Comparison of ENCODE assay signal across 8 mouse cellular contexts in the genomic region with DNA sequence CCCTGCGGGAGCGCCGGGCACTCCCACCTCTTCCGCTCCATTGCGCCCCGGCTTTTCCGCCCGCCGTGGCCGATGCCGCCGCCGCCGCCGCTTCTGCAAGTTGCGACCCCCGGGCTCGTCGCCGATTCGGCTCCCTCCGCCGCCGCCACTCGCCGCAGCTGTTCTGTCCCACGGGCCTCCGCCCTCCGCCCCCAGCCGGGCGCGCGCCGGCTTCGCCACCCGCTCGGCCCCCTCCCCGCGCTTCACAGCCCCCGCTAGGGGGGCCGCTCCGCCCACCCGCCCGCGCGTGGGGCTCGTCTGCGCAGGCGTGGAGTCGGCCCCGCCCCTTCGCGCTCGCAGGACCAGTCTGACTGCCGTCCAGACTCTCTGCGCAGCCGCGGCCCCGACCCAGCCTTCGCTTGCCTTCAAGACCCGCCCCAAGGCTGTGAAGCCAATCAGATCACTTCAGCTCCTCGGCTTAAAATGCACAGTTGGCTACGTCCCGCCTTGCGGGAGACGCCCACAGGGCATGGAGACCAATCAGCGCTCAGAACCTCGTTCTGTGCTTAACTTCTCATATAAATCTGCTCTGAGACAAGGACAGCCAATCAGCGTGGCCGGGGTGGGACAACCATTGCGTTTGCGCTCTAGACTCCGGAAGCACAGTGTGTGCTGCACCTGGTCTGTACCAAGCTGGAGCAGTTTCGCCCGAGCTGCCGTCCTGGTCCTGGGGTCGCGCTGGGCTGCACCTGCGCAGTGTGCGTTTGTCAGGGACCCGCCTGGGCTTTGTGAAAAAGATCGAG. TPM values are rescaled to one million over a fixed set of nuclear protein-coding genes. Genes with fewer than 3 reads are reported as not detected.
DNase-seq lines count a peak whose midpoint lies in the region; ATAC-seq and TF ChIP-seq lines count a peak whose summit lies in the region.

A gene (minus strand): TSS at position 360 of the 782 bp plus-strand sequence.

- H3K9ac ChIP-seq in MEL (ENCODE audit: control insufficient read depth, low read depth, low read length, poor library complexity, severe bottlenecking), result peak within 1 kb of the TSS; percentile 98
- peak within 1 kb of the TSS; percentile 97 for H3K9ac ChIP-seq in forebrain, postnatal 0 days
- H3K9ac ChIP-seq in lung, embryonic 15.5 days, result peak within 1 kb of the TSS; percentile 100

- peak within 1 kb of the TSS; percentile 74 to 76 for H3K4me3 ChIP-seq in MEL (ENCODE audit: control insufficient read depth in 1 of 2, insufficient read depth in 1 of 2, low read depth in 2 of 2, low read length in 2 of 2)
- H3K4me3 ChIP-seq in cerebellum, adult 2 months (replicated peaks; ENCODE audit: insufficient read depth, low read depth, low read length), result peak within 1 kb of the TSS; percentile 59
- peak within 1 kb of the TSS; percentile 80 for H3K4me3 ChIP-seq in forebrain, postnatal 0 days (ENCODE audit: low read depth, low read length)
- peak within 1 kb of the TSS; percentile 85 for H3K4me3 ChIP-seq in lung, embryonic 15.5 days

- TF ChIP-seq CTCF in MEL (IDR thresholded peaks at IDR 0.05 in 2 of 3, conservative IDR thresholded peaks at IDR 0.05 in 1 of 3; ENCODE audit: control insufficient read depth in 1 of 3, insufficient read depth in 1 of 3, low read depth in 2 of 3, low read length in 3 of 3, poor library complexity in 1 of 3, severe bottlenecking in 1 of 3), result no peak
- no peak for TF ChIP-seq CTCF in cerebellum, adult 2 months (IDR thresholded peaks at IDR 0.05; ENCODE audit: borderline replicate concordance, insufficient read depth, low read depth, low read length)
- TF ChIP-seq CTCF in forebrain, postnatal 0 days (IDR thresholded peaks at IDR 0.05; ENCODE audit: low read depth), result no peak

- no peaks in the 10 kb centered on the region for H3K27me3 ChIP-seq in MEL (ENCODE audit: control insufficient read depth in 1 of 2, insufficient read depth in 2 of 2, low read length in 2 of 2)
- no peaks in the 10 kb centered on the region for H3K27me3 ChIP-seq in cerebellum, adult 2 months (ENCODE audit: control insufficient read depth, insufficient read depth, low read length)
- no peaks in the 10 kb centered on the region for H3K27me3 ChIP-seq in forebrain, postnatal 0 days (ENCODE audit: insufficient read depth, low read length)
- no peaks in the 10 kb centered on the region for H3K27me3 ChIP-seq in lung, embryonic 15.5 days

- H3K4me1 ChIP-seq in MEL (ENCODE audit: control insufficient read depth in 1 of 2, insufficient read depth in 2 of 2, low read length in 2 of 2), result peaks cover 0 to 26% of the 10 kb centered on the region in 2 experiments; a peak in 3 of 4 replicates
- H3K4me1 ChIP-seq in cerebellum, adult 2 months (ENCODE audit: control insufficient read depth, insufficient read depth, low read length), result peaks cover 16% of the 10 kb centered on the region
- peaks cover 18% of the 10 kb centered on the region for H3K4me1 ChIP-seq in forebrain, postnatal 0 days (ENCODE audit: insufficient read depth)
- H3K4me1 ChIP-seq in lung, embryonic 15.5 days, result peaks cover 29% of the 10 kb centered on the region

- peak; percentile 100 for DNase-seq in MEL (ENCODE audit: low read depth, low spot score)
- DNase-seq in cerebellum, adult 2 months, result peak; percentile 99 to 100
- peak; percentile 100 for DNase-seq in forebrain, postnatal 0 days
- DNase-seq in heart, postnatal 4 days, result peak; percentile 99
- DNase-seq in layer of hippocampus, adult 8-10 months (ENCODE audit: low spot score in 2 of 2), result peak; percentile 99 to 100
- DNase-seq in ovary, adult 18-20 months (ENCODE audit: low spot score), result peak; percentile 100
- DNase-seq in thymus, postnatal 0 days (ENCODE audit: low spot score), result peak; percentile 100

- peak; percentile 96 for ATAC-seq in forebrain, postnatal 0 days
- peak; percentile 97 for ATAC-seq in lung, embryonic 15.5 days (ENCODE audit: borderline replicate concordance, extremely low read depth, low FRiP score, low TSS enrichment)

- peaks cover 35% of the 10 kb centered on the region for H3K79me2 ChIP-seq in MEL (ENCODE audit: control insufficient read depth, insufficient read depth, low read length, poor library complexity)

- WGBS in cerebellum, adult 2 months, result under 1% methylated on average over 80 of the region's 82 CpGs
- under 1% methylated on average over 53 of the region's 82 CpGs for WGBS in forebrain, postnatal 0 days
- WGBS in lung, embryonic 15.5 days, result under 1% methylated on average over 58 of the region's 82 CpGs

- TF ChIP-seq RAD21 in MEL (IDR thresholded peaks at IDR 0.05; ENCODE audit: low read depth, low read length), result no peak

- TF ChIP-seq POLR2A in MEL (IDR thresholded peaks at IDR 0.05; ENCODE audit: control insufficient read depth in 1 of 2, insufficient read depth in 1 of 2, low read depth in 1 of 2, low read length in 2 of 2, poor library complexity in 1 of 2), result peak; percentile 93 to 98
- TF ChIP-seq POLR2A in cerebellum, adult 2 months (IDR thresholded peaks at IDR 0.05; ENCODE audit: borderline replicate concordance, insufficient read depth, low read length), result peak; percentile 98

- peak within 1 kb of the TSS; percentile 93 for H3K27ac ChIP-seq in MEL (ENCODE audit: control insufficient read depth, low read depth, low read length)
- peak within 1 kb of the TSS; percentile 88 for H3K27ac ChIP-seq in cerebellum, adult 2 months (ENCODE audit: insufficient read depth, low read length)
- H3K27ac ChIP-seq in forebrain, postnatal 0 days (ENCODE audit: low read depth, low read length), result peak within 1 kb of the TSS; percentile 100
- peak within 1 kb of the TSS; percentile 100 for H3K27ac ChIP-seq in lung, embryonic 15.5 days

- H3K4me2 ChIP-seq in forebrain, postnatal 0 days (ENCODE audit: low read depth), result peak within 1 kb of the TSS; percentile 85
- peak within 1 kb of the TSS; percentile 92 for H3K4me2 ChIP-seq in lung, embryonic 15.5 days

- no peaks in the 10 kb centered on the region for H3K9me3 ChIP-seq in MEL (replicated peaks; ENCODE audit: insufficient read depth, low read length)
- H3K9me3 ChIP-seq in forebrain, postnatal 0 days (ENCODE audit: low read length), result no peaks in the 10 kb centered on the region
- H3K9me3 ChIP-seq in lung, embryonic 15.5 days, result no peaks in the 10 kb centered on the region

- peaks cover 12 to 21% of the 10 kb centered on the region in 2 experiments for H3K36me3 ChIP-seq in MEL (ENCODE audit: control insufficient read depth in 1 of 2, insufficient read depth in 2 of 2, low read length in 2 of 2)
- peaks cover 36% of the 10 kb centered on the region for H3K36me3 ChIP-seq in forebrain, postnatal 0 days (ENCODE audit: insufficient read depth)
- H3K36me3 ChIP-seq in lung, embryonic 15.5 days, result peaks cover 52% of the 10 kb centered on the region

- no peak for TF ChIP-seq EP300 in MEL (IDR thresholded peaks at IDR 0.05; ENCODE audit: low read depth in 1 of 2, low read length in 2 of 2)

TF ChIP-seq in MEL, 35 proteins besides CTCF, POLR2A, EP300 and RAD21 (continues in another document):
- TF ChIP-seq MYC (IDR thresholded peaks at IDR 0.05; ENCODE audit: low read depth, low read length) (no peak; the same call in 1 of the 2 replicates), NRF1 (IDR thresholded peaks at IDR 0.05; ENCODE audit: insufficient read depth, low read depth, low read length, poor library complexity, severe bottlenecking) (peak; percentile 83), TCF12 (IDR thresholded peaks at IDR 0.05; ENCODE audit: low read depth, low read length) (peak; percentile 53), JUND (IDR thresholded peaks at IDR 0.05; ENCODE audit: low read depth, low read length) (no peak), USF2 (IDR thresholded peaks at IDR 0.05; ENCODE audit: borderline replicate concordance in 1 of 2, insufficient read depth in 1 of 2, low read depth in 1 of 2, low read length in 2 of 2) (no peak), ELF1 (IDR thresholded peaks at IDR 0.05; ENCODE audit: low read depth, low read length) (peak; percentile 96), SMC3 (IDR thresholded peaks at IDR 0.05; ENCODE audit: low read depth, low read length) (no peak), ZKSCAN1 (IDR thresholded peaks at IDR 0.05; ENCODE audit: low read depth, low read length) (no peak), KAT2A (conservative IDR thresholded peaks at IDR 0.05; ENCODE audit: low read depth, low read length) (peak; percentile 38; the same call in 1 of the 2 replicates), MXI1 (IDR thresholded peaks at IDR 0.05; ENCODE audit: low read depth, low read length) (0 out of 2 replicates have a peak, but pooled peaks have one; percentile 78), NELFE (IDR thresholded peaks at IDR 0.05; ENCODE audit: low read depth, low read length) (peak; percentile 99), POLR2AphosphoS5 (IDR thresholded peaks at IDR 0.05; ENCODE audit: borderline replicate concordance, low read depth, low read length) (no peak; the same call in 1 of the 2 replicates), ZMIZ1 (IDR thresholded peaks at IDR 0.05; ENCODE audit: low read depth, low read length) (peak; percentile 94), CHD2 (IDR thresholded peaks at IDR 0.05; ENCODE audit: low read length) (peak; percentile 32; the same call in 1 of the 2 replicates), ZNF384 (IDR thresholded peaks at IDR 0.05; ENCODE audit: low read depth, low read length) (no peak), MAZ (IDR thresholded peaks at IDR 0.05; ENCODE audit: low read depth, low read length) (peak; percentile 93; the same call in 1 of the 2 replicates), GABPA (IDR thresholded peaks at IDR 0.05; ENCODE audit: low read depth, low read length) (no peak), USF1 (IDR thresholded peaks at IDR 0.05; ENCODE audit: low read depth, low read length) (peak; percentile 47; the same call in 1 of the 2 replicates), MAX (IDR thresholded peaks at IDR 0.05; ENCODE audit: low read length) (peak; percentile 39; the same call in 1 of the 2 replicates), POLR2AphosphoS2 (IDR thresholded peaks at IDR 0.05; ENCODE audit: low read length) (peak; percentile 96), MEF2A (IDR thresholded peaks at IDR 0.05; ENCODE audit: extremely low read depth, insufficient replicate concordance, low read depth, low read length, poor library complexity, severe bottlenecking) (no peak)

RNA-seq across cellular contexts. Expression of the gene that starts here (rescaled TPM):
- 81.4 and 86.9 TPM in 2 replicates for total RNA-seq in MEL (2012; rRNA removed)
- 100 to 1,000 TPM in 1 of 2 experiments, not detected in 1; 289 TPM for polyA plus RNA-seq in MEL (2012; ENCODE audit: insufficient read depth in 1 of 2, insufficient read length in 2 of 2, low read depth in 1 of 2, low replicate concordance in 2 of 2, missing spikeins in 1 of 2)
- 193 and 199 TPM in 2 replicates for polyA plus RNA-seq in cerebellum, adult 2 months (2012; rRNA removed)
- total RNA-seq in forebrain, postnatal 0 days (2014; rRNA removed), result 37.9 and 43.9 TPM in 2 replicates
- 183 and 196 TPM in 2 replicates for polyA plus RNA-seq in forebrain, postnatal 0 days (2015; fragmentation: Nextera tagmentation; extraction: Ambion mirVana)
- total RNA-seq in heart, postnatal 4 days (2021), result 100 to 1,000 TPM; 137 to 140 TPM
- total RNA-seq in layer of hippocampus, adult 8-10 months (2022), result 100 to 1,000 TPM; 149 to 154 (median 150) TPM
- polyA plus RNA-seq in lung, embryonic 15.5 days (2015; fragmentation: Nextera tagmentation; extraction: Ambion mirVana), result 276 and 277 TPM in 2 replicates
- polyA plus RNA-seq in thymus, postnatal 0 days (2015; fragmentation: Nextera tagmentation; extraction: Ambion mirVana), result 151 and 166 TPM in 2 replicates

Comparison
In these comparisons a context has a peak if more than half of its experiments do, and no peak if none do; other contexts are left out.
1. Peak in every context shown above with its lines: DNase-seq, ATAC-seq, H3K4me3 ChIP-seq and H3K27ac ChIP-seq.